Mouse (Mus musculus) G1E (cell line): ENCODE measurements around the gene Coil. TPM values are rescaled to one million over a fixed set of nuclear protein-coding genes. Genes with fewer than 3 reads are reported as not detected.

Experiments
- ATAC-seq: 2 replicates; pipeline ENCODE4 v1.8.0; 2016; ENCODE audit warnings: mild to moderate bottlenecking; ENCODE audit not compliant: insufficient number of reproducible peaks, poor library complexity, low FRiP score, severe bottlenecking; ENCODE audit errors: extremely low read depth
- DNase-seq: peaks from one replicate; pipeline ENCODE4 v3.0.0; 2012; ENCODE audit warnings: low spot score
- H3K27me3 ChIP-seq: 2 replicates; pipeline ENCODE4 v1.6.1; 2012; ENCODE audit warnings: mild to moderate bottlenecking, low read length, inconsistent platforms; ENCODE audit not compliant: insufficient read depth
- H3K36me3 ChIP-seq: replicated peaks from 2 replicates; pipeline ENCODE3; 2012; ENCODE audit warnings: mild to moderate bottlenecking, inconsistent platforms
- H3K4me1 ChIP-seq: 2 replicates; pipeline ENCODE4 v1.6.1; 2012; ENCODE audit warnings: low read depth, low read length, inconsistent platforms, mixed read lengths; ENCODE audit not compliant: insufficient read depth
- H3K4me3 ChIP-seq: 2 replicates; pipeline ENCODE4 v1.5.1; 2012; ENCODE audit warnings: low read depth, mild to moderate bottlenecking, inconsistent platforms, low read length, moderate library complexity, mixed read lengths
- H3K9me3 ChIP-seq: replicated peaks from 2 replicates; pipeline ENCODE4 v1.6.1; 2012; ENCODE audit warnings: inconsistent platforms
- CTCF ChIP-seq: IDR thresholded peaks from 2 replicates; pipeline ENCODE4 v1.5.1; 2012; ENCODE audit warnings: low read depth, low read length, inconsistent platforms, mixed read lengths
- GATA1 ChIP-seq: IDR thresholded peaks from 2 replicates; pipeline ENCODE4 v1.6.1; 2012; ENCODE audit warnings: borderline replicate concordance, low read length, inconsistent platforms, mixed read lengths
- GATA2 ChIP-seq: IDR thresholded peaks from 2 replicates; pipeline ENCODE4 v1.6.1; 2012; ENCODE audit warnings: low read depth, low read length, inconsistent platforms, borderline replicate concordance
- POLR2AphosphoS5 ChIP-seq: IDR thresholded peaks from 2 replicates; pipeline ENCODE4 v1.6.1; 2012; ENCODE audit warnings: low read depth, low read length, inconsistent platforms; ENCODE audit not compliant: insufficient replicate concordance
- TAL1 ChIP-seq: conservative IDR thresholded peaks from 2 replicates; pipeline ENCODE4 v1.6.1; 2012; ENCODE audit warnings: low read depth, low read length, inconsistent platforms, mixed read lengths
- polyA plus RNA-seq: library from polyadenylated mRNA; stranded (reverse); fragments of >175 nt; gene quantifications from 2 replicates; pipeline ENCODE4 v1.2.3, GENCODE M21; 2012
- total RNA-seq, 2 experiments: library from RNA; stranded (forward) in 1 of 2; stranded (reverse) in 1 of 2; fragments of 200-1000 nt in 1 of 2; fragments of >200 nt in 1 of 2; fragmentation: Nextera tagmentation in 1 of 2; gene quantifications; 2 replicates each; pipeline ENCODE4 v1.2.3; 2014 to 2017

Gene Coil
- total and polyA plus RNA-seq, 3 experiments: 6.7 to 14.1 (median 12.7) TPM

GRCm38 (mm10) chr11:89022120-89022731 lies 52.2 kb downstream of the Coil start:
- ATAC-seq: 0 out of 2 replicates have a peak, but pooled peaks have one; percentile 2
- H3K4me1 ChIP-seq: peaks cover 77% of the 10 kb centered on the region
- TF ChIP-seq GATA2 (no peak), GATA1 (no peak), POLR2AphosphoS5 (0 out of 2 replicates have a peak, but pooled peaks have one; percentile 63), TAL1 (no peak), CTCF (no peak)

GRCm38 (mm10) chr11:89023477-89023876 lies 53.4 kb downstream of the Coil start:
- ATAC-seq: no peak
- Histone ChIP-seq H3K36me3 (peaks cover 41% of the 10 kb centered on the region), H3K4me3 (no peak overlapping the region), H3K27me3 (no peaks in the 10 kb centered on the region), H3K4me1 (peaks cover 74% of the 10 kb centered on the region), H3K9me3 (no peaks in the 10 kb centered on the region)
- TF ChIP-seq POLR2AphosphoS5 (no peak), CTCF (no peak), TAL1 (no peak), GATA2 (no peak), GATA1 (no peak)
- no peak for DNase-seq

More at GRCm38 (mm10) chr11:89022120-89022731, 52.2 kb downstream of the Coil start:
- H3K4me3 ChIP-seq: no peak overlapping the region; the same call in 1 of the 2 replicates
- no peaks in the 10 kb centered on the region for H3K9me3 ChIP-seq
- DNase-seq: no peak
- H3K36me3 ChIP-seq: peaks cover 53% of the 10 kb centered on the region
- H3K27me3 ChIP-seq: no peaks in the 10 kb centered on the region

GRCm38 (mm10) chr11:89024181-89024881 lies 54.3 kb downstream of the Coil start:
- ATAC-seq (no peak), DNase-seq (no peak)
- Histone ChIP-seq H3K9me3 (no peaks in the 10 kb centered on the region), H3K36me3 (peaks cover 33% of the 10 kb centered on the region), H3K4me1 (peaks cover 77% of the 10 kb centered on the region), H3K27me3 (no peaks in the 10 kb centered on the region), H3K4me3 (no peak overlapping the region)
- TF ChIP-seq TAL1 (no peak), CTCF (no peak), GATA2 (no peak), POLR2AphosphoS5 (no peak), GATA1 (no peak)

GRCm38 (mm10) chr11:89025603-89026002 lies 55.6 kb downstream of the Coil start:
- no peak for DNase-seq
- H3K36me3 ChIP-seq: peaks cover 21% of the 10 kb centered on the region
- TF ChIP-seq CTCF (no peak), TAL1 (no peak), POLR2AphosphoS5 (no peak), GATA1 (no peak), GATA2 (no peak)
- ATAC-seq: no peak
- H3K4me3 ChIP-seq: no peak overlapping the region
- peaks cover 77% of the 10 kb centered on the region for H3K4me1 ChIP-seq
- H3K27me3 ChIP-seq: no peaks in the 10 kb centered on the region
- no peaks in the 10 kb centered on the region for H3K9me3 ChIP-seq

- ATAC-seq (no peak), DNase-seq (no peak)
- H3K4me1 ChIP-seq: peaks cover 72% of the 10 kb centered on the region
- peaks cover 16% of the 10 kb centered on the region for H3K36me3 ChIP-seq
- H3K4me3 ChIP-seq: no peak overlapping the region
- TF ChIP-seq GATA1 (no peak), GATA2 (no peak), POLR2AphosphoS5 (no peak), TAL1 (no peak), CTCF (no peak)
- no peaks in the 10 kb centered on the region for H3K9me3 ChIP-seq
- H3K27me3 ChIP-seq: no peaks in the 10 kb centered on the region
Observed at GRCm38 (mm10) chr11:89026117-89026516, 56.1 kb downstream of the Coil start.

- H3K4me1 ChIP-seq: peaks cover 59% of the 10 kb centered on the region
Observed at GRCm38 (mm10) chr11:89027955-89028361, 57.9 kb downstream of the Coil start.

More at GRCm38 (mm10) chr11:89027955-89028361, 57.9 kb downstream of the Coil start:
- no peaks in the 10 kb centered on the region for H3K27me3 ChIP-seq
- peak; percentile 22 for DNase-seq
- no peaks in the 10 kb centered on the region for H3K9me3 ChIP-seq
- peak overlapping the region; percentile 41; the same call in 1 of the 2 replicates for H3K4me3 ChIP-seq
- H3K36me3 ChIP-seq: peaks cover 2% of the 10 kb centered on the region
- TF ChIP-seq TAL1 (peak; percentile 63), GATA2 (no peak), GATA1 (no peak)
- ATAC-seq: peak; percentile 54
